Mouse (Mus musculus) liver, postnatal 0 days (tissue): ENCODE measurements around the gene Nat8f4. TPM values are rescaled to one million over a fixed set of nuclear protein-coding genes. Genes with fewer than 3 reads are reported as not detected.
"Not testable (repeated sequence)": the region's sequence is repeated elsewhere in the genome, so short reads cannot be mapped to it uniquely, and the experiment has no call there.

ENCODE experiments used
- ATAC-seq: fragments of 200-750 bp; cut with Nextera tagmentation; 2 replicates; pipeline ENCODE4 v1.8.0; 2017; ENCODE audit warnings: mild to moderate bottlenecking, moderate library complexity
- DNase-seq: peaks from one replicate; pipeline ENCODE4 v3.0.0-alpha.2; 2016
- H3K27ac ChIP-seq: fragments of 300-500 bp; sonication (generic); 2 replicates; pipeline ENCODE4 v1.5.1; 2014; ENCODE audit warnings: antibody characterized with exemption, moderate library complexity, mild to moderate bottlenecking, low read depth
- H3K27me3 ChIP-seq: fragments of 300-500 bp; sonication (generic); 2 replicates; pipeline ENCODE4 v1.6.1; 2014; ENCODE audit warnings: low read length, control low read depth, mixed read lengths; ENCODE audit not compliant: insufficient read depth
- H3K36me3 ChIP-seq: fragments of 300-500 bp; sonication (generic); replicated peaks from 2 replicates; pipeline ENCODE4 v1.6.1; 2014; ENCODE audit warnings: mild to moderate bottlenecking, control low read depth, low read length, moderate library complexity, mixed read lengths; ENCODE audit not compliant: insufficient read depth
- H3K4me1 ChIP-seq: fragments of 300-500 bp; sonication (generic); 2 replicates; pipeline ENCODE4 v1.6.1; 2014; ENCODE audit warnings: antibody characterized with exemption, mild to moderate bottlenecking, control low read depth; ENCODE audit not compliant: insufficient read depth
- H3K4me2 ChIP-seq: fragments of 300-500 bp; sonication (generic); 2 replicates; pipeline ENCODE4 v1.6.1; 2014; ENCODE audit warnings: low read depth, mild to moderate bottlenecking, low read length, moderate library complexity, mixed read lengths
- H3K4me3 ChIP-seq: fragments of 300-500 bp; sonication (generic); 2 replicates; pipeline ENCODE4 v1.5.1; 2014; ENCODE audit warnings: low read depth, low read length
- H3K9ac ChIP-seq: fragments of 300-500 bp; sonication (generic); replicated peaks from 2 replicates; pipeline ENCODE4 v1.6.1; 2014; ENCODE audit warnings: mild to moderate bottlenecking, moderate library complexity
- H3K9me3 ChIP-seq: fragments of 300-500 bp; sonication (generic); 2 replicates; pipeline ENCODE4 v1.6.1; 2016; ENCODE audit warnings: mild to moderate bottlenecking, control low read depth, low read length, mixed read lengths
- CTCF ChIP-seq: sonication (generic); IDR thresholded peaks from 2 replicates; pipeline ENCODE4 v1.5.1; 2016; ENCODE audit warnings: antibody characterized with exemption, low read depth
- EP300 ChIP-seq: IDR thresholded peaks from 2 replicates; pipeline ENCODE4 v1.6.1; 2016; ENCODE audit warnings: antibody characterized with exemption, low read depth, mild to moderate bottlenecking
- WGBS: fragments of 180-500 bp; shearing (Covaris S2); extraction: QIAGEN DNeasy Blood & Tissue Kit; methylation state at CpG from one replicate; pipeline ENCODE4 v1.1.7; 2014; ENCODE audit not compliant: insufficient replicate concordance; 5-methylcytosine and 5-hydroxymethylcytosine counted together
- polyA plus RNA-seq: library from polyadenylated mRNA; unstranded; fragments of >200 nt; fragmentation: Nextera tagmentation; extraction: Ambion mirVana; gene quantifications from 2 replicates; pipeline ENCODE4 v1.2.1, GENCODE M21; 2015

The Nat8f4 gene
- polyA plus RNA-seq = 2.0 and 2.5 TPM in 2 replicates

DNA sequence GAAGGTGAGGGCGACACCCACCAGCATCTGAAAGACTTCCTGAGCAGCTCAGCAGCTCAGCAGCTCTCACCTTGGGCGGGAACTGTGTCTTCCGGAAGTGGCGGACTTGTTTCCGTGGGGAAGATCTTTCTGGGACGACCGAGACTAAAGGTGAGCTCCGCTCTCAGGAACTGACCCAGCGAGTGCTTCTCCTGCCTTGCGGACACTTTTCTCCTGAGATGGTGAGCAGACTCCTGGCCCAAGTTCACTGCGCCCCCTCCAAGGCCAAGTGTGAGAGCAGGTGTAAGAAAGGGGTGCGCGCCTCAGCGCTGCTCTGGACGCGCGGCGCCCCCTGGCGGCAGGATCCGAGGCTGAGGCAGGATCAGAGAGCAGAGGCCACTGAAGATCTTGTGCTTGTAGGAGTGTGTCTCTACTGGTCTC lies at the start of gene Nat8f4:
Nat8f4 (minus strand) TSS at position 243 of the 420 bp plus-strand sequence.
- H3K36me3 ChIP-seq = not testable (repeated sequence)
- peak within 1 kb of the TSS; percentile 36; the same call in 1 of the 2 replicates for H3K9ac ChIP-seq
- WGBS = 12% methylated on average over 20 of the region's 20 CpGs

DNA sequence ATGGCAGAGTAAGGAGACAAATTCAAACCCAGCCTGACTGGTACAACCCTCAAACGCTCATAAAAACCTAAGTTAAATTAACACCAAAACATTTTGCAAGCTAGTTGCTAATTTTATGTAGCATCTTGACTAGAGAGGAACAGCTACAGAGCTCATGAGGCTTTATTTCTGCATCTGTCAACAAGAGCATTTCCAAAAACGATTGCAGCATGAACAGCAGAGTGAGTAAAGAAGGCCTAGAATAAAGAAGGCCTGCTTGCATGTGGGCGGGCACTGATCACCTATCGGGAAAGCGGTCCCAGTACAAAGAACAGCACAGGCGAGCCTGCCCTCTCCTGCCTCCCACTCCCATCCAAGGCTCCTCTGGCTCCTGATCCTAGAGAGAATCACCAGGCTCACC lies 43.9 kb upstream of the Nat8f4 start:
- WGBS = 89% methylated on average over 6 of the region's 6 CpGs
- Histone ChIP-seq H3K27ac (no peak overlapping the region), H3K4me2 (no peak overlapping the region), H3K9me3 (no peaks in the 10 kb centered on the region), H3K9ac (no peak overlapping the region), H3K4me3 (no peak overlapping the region), H3K4me1 (no peaks in the 10 kb centered on the region), H3K36me3 (peaks cover 92% of the 10 kb centered on the region), H3K27me3 (no peaks in the 10 kb centered on the region)
- ATAC-seq (no peak), DNase-seq (no peak)
- TF ChIP-seq EP300 (no peak), CTCF (no peak)

More for the DNA sequence above, at the start of gene Nat8f4:
- peak within 1 kb of the TSS; percentile 40 for H3K4me2 ChIP-seq
- DNase-seq (peak; percentile 65), ATAC-seq (peak; percentile 75)
- H3K9me3 ChIP-seq, H3K27ac ChIP-seq, H3K27me3 ChIP-seq: not testable (repeated sequence)
- H3K4me3 ChIP-seq = peak within 1 kb of the TSS; percentile 38
- peak; percentile 87 for TF ChIP-seq CTCF
- H3K4me1 ChIP-seq = peaks cover 20% of the 10 kb centered on the region

DNA sequence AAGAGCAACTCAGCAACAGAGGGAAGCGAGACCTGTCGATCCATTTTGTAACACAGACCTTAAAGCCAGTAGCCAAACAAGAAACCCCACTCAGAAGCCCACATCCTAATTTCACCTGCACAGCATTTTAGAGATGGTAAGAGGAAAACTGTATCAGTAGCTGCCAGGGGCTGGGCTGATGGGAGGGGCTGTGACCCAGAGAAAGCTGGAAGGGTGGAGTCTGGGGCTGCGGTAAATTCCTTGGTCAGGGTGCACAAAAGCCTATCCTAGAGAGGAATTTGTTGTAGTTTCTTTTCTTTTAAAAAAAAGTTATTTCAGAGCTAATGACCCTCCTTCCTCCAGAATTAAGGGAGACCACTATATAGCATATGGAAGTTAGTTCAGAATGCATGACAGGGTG lies 37.8 kb upstream of the Nat8f4 start:
- 83% methylated on average over 3 of the region's 3 CpGs for WGBS
- H3K27ac ChIP-seq = no peak overlapping the region
- peaks cover 3% of the 10 kb centered on the region; the same call in 1 of the 2 replicates for H3K4me1 ChIP-seq
- peaks cover 49% of the 10 kb centered on the region for H3K36me3 ChIP-seq
- no peak overlapping the region for H3K9ac ChIP-seq
- H3K4me2 ChIP-seq = no peak overlapping the region
- DNase-seq = no peak
- no peak for ATAC-seq
- no peak overlapping the region for H3K4me3 ChIP-seq
- TF ChIP-seq EP300 (no peak), CTCF (no peak)
- H3K9me3 ChIP-seq = no peaks in the 10 kb centered on the region
- no peaks in the 10 kb centered on the region for H3K27me3 ChIP-seq

DNA sequence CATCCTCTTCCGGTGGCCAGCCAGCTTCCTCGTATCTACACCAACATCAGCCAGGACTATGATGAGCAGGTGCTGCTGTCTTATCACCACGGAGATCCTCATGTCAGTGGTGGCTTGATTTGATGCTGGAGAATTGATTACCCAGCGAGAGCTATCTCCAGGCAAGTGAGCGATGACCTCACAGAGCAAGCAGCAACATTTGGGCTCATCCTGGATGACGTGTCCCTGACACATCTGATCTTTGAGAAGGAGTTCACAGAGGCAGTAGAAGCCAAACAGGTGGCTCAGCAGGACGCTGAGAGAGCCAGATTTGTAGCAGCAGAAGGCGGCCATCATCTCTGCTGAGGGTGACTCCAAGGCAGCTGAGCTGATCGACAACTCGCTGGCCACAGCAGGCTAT lies 34.0 kb upstream of the Nat8f4 start:
- no peak for ATAC-seq
- WGBS = 69% methylated on average over 10 of the region's 10 CpGs

DNA sequence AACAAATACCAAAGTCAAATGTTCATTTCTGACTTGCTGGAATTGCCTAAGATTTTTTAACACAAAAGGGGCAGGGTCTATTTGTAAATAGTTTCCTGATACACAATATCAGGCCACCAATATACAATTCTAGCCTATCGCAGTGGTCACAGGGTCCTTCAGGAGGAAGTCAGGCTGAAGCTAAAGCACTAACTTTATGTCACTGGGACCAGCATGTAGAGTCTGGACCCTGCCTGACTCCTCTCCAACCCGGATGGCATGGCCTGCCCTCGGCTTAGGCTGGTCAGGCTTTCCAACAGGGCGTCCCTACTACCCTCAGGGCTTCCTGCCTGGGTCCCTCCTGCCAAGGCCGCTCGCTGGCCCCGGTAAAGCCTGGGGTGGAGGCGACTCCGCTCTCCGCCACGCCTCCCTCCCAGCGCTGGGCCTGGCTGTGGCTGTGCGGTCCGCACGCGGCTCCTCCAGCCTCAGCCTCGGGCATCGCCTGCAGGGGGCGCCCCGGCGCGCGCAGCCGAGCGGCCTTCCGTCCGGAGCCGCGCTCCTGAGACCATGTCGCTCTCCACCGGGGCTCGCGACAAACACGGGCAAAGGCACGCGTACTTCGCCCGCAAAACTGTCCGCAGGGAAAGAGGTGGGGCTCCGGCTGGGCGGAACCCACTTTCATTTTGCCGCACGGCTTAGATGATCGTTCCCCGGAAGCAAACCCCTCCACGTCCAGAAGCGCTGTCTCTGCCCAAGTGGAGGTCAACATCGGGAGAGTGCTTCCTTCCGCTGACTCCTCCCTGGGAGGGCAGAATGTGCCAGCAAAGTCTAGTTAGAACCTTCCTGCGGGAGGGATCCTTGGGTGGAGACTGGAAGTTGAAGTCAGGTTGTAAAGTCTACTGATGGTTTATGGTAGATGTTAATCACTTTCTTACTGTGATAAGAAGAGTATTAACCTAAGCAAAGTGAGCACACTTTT lies 32.1 kb upstream of the Nat8f4 start:
- H3K9ac ChIP-seq = peak overlapping the region; percentile 64
- not testable (repeated sequence) for H3K27me3 ChIP-seq, H3K9me3 ChIP-seq, H3K36me3 ChIP-seq
- DNase-seq = peak; percentile 85
- peak; percentile 94 for ATAC-seq
- 1% methylated on average over 30 of the region's 50 CpGs for WGBS
- peak overlapping the region; percentile 76 for H3K27ac ChIP-seq
- H3K4me1 ChIP-seq = peaks cover 11% of the 10 kb centered on the region
- peak overlapping the region; percentile 70 for H3K4me2 ChIP-seq
- H3K4me3 ChIP-seq = peak overlapping the region; percentile 60
- TF ChIP-seq CTCF = peak; percentile 77

More for the DNA sequence above, 34.0 kb upstream of the Nat8f4 start:
- peaks cover 11% of the 10 kb centered on the region for H3K4me1 ChIP-seq
- no peak overlapping the region for H3K9ac ChIP-seq
- no peak overlapping the region for H3K4me3 ChIP-seq
- DNase-seq = no peak
- H3K4me2 ChIP-seq = no peak overlapping the region
- no peak overlapping the region for H3K27ac ChIP-seq
- no peaks in the 10 kb centered on the region for H3K9me3 ChIP-seq
- H3K27me3 ChIP-seq = no peaks in the 10 kb centered on the region
- TF ChIP-seq EP300 (no peak), CTCF (no peak)
- H3K36me3 ChIP-seq = peaks cover 11% of the 10 kb centered on the region

DNA sequence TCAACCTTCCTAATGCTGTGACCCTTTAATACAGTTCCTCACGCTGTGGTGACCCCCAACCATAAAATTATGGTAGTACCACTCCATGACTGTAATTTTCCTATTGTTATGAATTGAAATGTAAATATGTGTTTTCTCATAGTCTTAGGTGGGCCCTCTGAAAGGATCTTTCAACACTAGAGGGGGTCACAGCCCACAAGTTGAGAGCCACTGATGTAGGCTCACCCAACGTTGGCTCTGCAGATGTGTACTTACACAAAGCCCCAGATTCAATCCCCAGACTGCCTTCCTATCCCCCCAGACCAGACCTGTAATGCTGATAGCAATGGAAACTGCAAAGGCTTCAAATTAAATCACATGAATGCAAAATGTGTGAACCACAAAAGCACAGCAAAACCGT lies 31.0 kb upstream of the Nat8f4 start:
- no peaks in the 10 kb centered on the region for H3K36me3 ChIP-seq
- TF ChIP-seq EP300 = no peak
- peak; percentile 33; the same call in 1 of the 2 replicates for TF ChIP-seq CTCF
- no peaks in the 10 kb centered on the region for H3K9me3 ChIP-seq
- no peaks in the 10 kb centered on the region for H3K27me3 ChIP-seq
- H3K4me1 ChIP-seq = peaks cover 11% of the 10 kb centered on the region
- no peak overlapping the region for H3K27ac ChIP-seq
- no peak overlapping the region for H3K4me3 ChIP-seq
- ATAC-seq = no peak
- WGBS = 63% methylated on average over 3 of the region's 3 CpGs
- no peak for DNase-seq
- H3K9ac ChIP-seq = no peak overlapping the region
- no peak overlapping the region for H3K4me2 ChIP-seq
